Mouse (Mus musculus) Patski (cell line): ENCODE measurements at regions not wholly inside any gene's neighbourhood (a gene's known extent, or its start where the extent isn't known, plus 50 kb on each side); places are given as distances from the start of the nearest gene placed in this dataset.
"Not testable (repeated sequence)": the region's sequence is repeated elsewhere in the genome, so short reads cannot be mapped to it uniquely, and the experiment has no call there.

Source experiments
- ATAC-seq: fragments of 100-300 bp; one replicate; pipeline ENCODE4 v1.8.0; 2021
- CTCF ChIA-PET: fragments of 350-600 bp; sonication (Branson Sonifier 250); formaldehyde crosslinking; loops from one replicate; lab custom pipeline; 2022; ENCODE audit warnings: inconsistent platforms; lab: Charles Lee
- POLR2A ChIA-PET: fragments of 350-600 bp; sonication (Branson Sonifier 250); formaldehyde crosslinking; loops from one replicate; lab custom pipeline; 2022; ENCODE audit warnings: antibody characterized with exemption, inconsistent platforms; lab: Charles Lee
- DNase-seq: peaks from one replicate; pipeline ENCODE4 v3.0.0-alpha.2; 2011; ENCODE audit warnings: low read depth, low spot score
- H3K27me3 ChIP-seq: fragments of 371-371 bp; one replicate; pipeline ENCODE4 v1.5.1; 2021
- CTCF ChIP-seq: fragments of 100-300 bp; IDR thresholded peaks from one replicate; pipeline ENCODE4 v1.5.1; 2021
- in situ Hi-C: fragments of 300-500 bp; cut with MboI; formaldehyde crosslinking; loops from 3 replicates; pipeline ENCODE4 v1.11.1; 2018; ENCODE audit warnings: low pct_unique_long_range_greater_than_20kb, mixed read lengths

GRCm38 (mm10) chr1:143265216-143265615, 375.2 kb upstream of the B3galt2 start:
- POLR2A ChIA-PET, result no interaction called here
- ATAC-seq (no peak), DNase-seq (no peak)

GRCm38 (mm10) chr1:143286274-143286967, 354.0 kb upstream of the B3galt2 start:
- H3K27me3 ChIP-seq, result no peaks in the 10 kb centered on the region
- no peak for ATAC-seq
- ChIA-PET POLR2A (no interaction called here), CTCF (no interaction called here)
- in situ Hi-C loops, result no loop called here
- no peak for TF ChIP-seq CTCF
- no peak for DNase-seq

More at GRCm38 (mm10) chr1:143265216-143265615, 375.2 kb upstream of the B3galt2 start:
- no peak for TF ChIP-seq CTCF
- no peaks in the 10 kb centered on the region for H3K27me3 ChIP-seq
- in situ Hi-C loops, result no loop called here
- CTCF ChIA-PET, result no interaction called here

- H3K27me3 ChIP-seq, result no peaks in the 10 kb centered on the region
- DNase-seq, result no peak
- no peak for TF ChIP-seq CTCF
- CTCF ChIA-PET, result interaction anchor here (0.8 kb wide), 1 partner anchor 9 kb away, joined by 3 read pairs; no protein-coding TSS in a partner anchor
- ATAC-seq, result no peak
- POLR2A ChIA-PET, result no interaction called here
- in situ Hi-C loops, result no loop called here
These were observed 353.0 kb upstream of the B3galt2 start for GRCm38 (mm10) chr1:143287448-143287847.

GRCm38 (mm10) chr1:143296555-143296954, 343.9 kb upstream of the B3galt2 start:
- no peak for TF ChIP-seq CTCF
- no peaks in the 10 kb centered on the region for H3K27me3 ChIP-seq
- in situ Hi-C loops, result no loop called here
- POLR2A ChIA-PET, result interaction anchor here (0.6 kb wide), 1 partner anchor 282 kb away, joined by 3 read pairs; no protein-coding TSS in a partner anchor
- CTCF ChIA-PET, result interaction anchor here (0.9 to 2.2 kb wide), 2 partner anchors 9 to 90 kb away, joined by 3 to 6 read pairs; no protein-coding TSS in a partner anchor
- DNase-seq, result peak; percentile 25
- peak; percentile 92 for ATAC-seq

GRCm38 (mm10) chr1:143307379-143307778, 333.1 kb upstream of the B3galt2 start:
- TF ChIP-seq CTCF, result no peak
- no peak for ATAC-seq
- ChIA-PET POLR2A (no interaction called here), CTCF (no interaction called here)
- in situ Hi-C loops, result no loop called here
- H3K27me3 ChIP-seq, result no peaks in the 10 kb centered on the region
- DNase-seq, result no peak

- no peak for ATAC-seq
- in situ Hi-C loops, result no loop called here
- POLR2A ChIA-PET, result no interaction called here
- no peak for DNase-seq
- CTCF ChIA-PET, result interaction anchor here (1.5 kb wide), 1 partner anchor 22 kb away, joined by 3 read pairs; no protein-coding TSS in a partner anchor
- TF ChIP-seq CTCF, result no peak
- H3K27me3 ChIP-seq, result no peaks in the 10 kb centered on the region
These were observed 322.1 kb upstream of the B3galt2 start for GRCm38 (mm10) chr1:143318381-143318780.

- ChIA-PET CTCF (no interaction called here), POLR2A (no interaction called here)
- no peak for TF ChIP-seq CTCF
- H3K27me3 ChIP-seq, result no peaks in the 10 kb centered on the region
- in situ Hi-C loops, result no loop called here
- DNase-seq (no peak), ATAC-seq (no peak)
These were observed 320.9 kb upstream of the B3galt2 start for GRCm38 (mm10) chr1:143319568-143319967.

- CTCF ChIA-PET, result no interaction called here
- no peak for ATAC-seq
- in situ Hi-C loops, result no loop called here
- H3K27me3 ChIP-seq, result no peaks in the 10 kb centered on the region
- DNase-seq, result no peak
- no peak for TF ChIP-seq CTCF
- POLR2A ChIA-PET, result no interaction called here
These were observed 289.1 kb upstream of the B3galt2 start for GRCm38 (mm10) chr1:143351388-143351787.

- CTCF ChIA-PET, H3K27me3 ChIP-seq, POLR2A ChIA-PET, in situ Hi-C loops, DNase-seq, ATAC-seq: not testable (repeated sequence)
These were observed 280.2 kb upstream of the B3galt2 start for GRCm38 (mm10) chr1:143360256-143360655.

GRCm38 (mm10) chr1:143391851-143392250, 248.6 kb upstream of the B3galt2 start:
- DNase-seq (peak; percentile 47), ATAC-seq (peak; percentile 73)
- in situ Hi-C loops, result no loop called here
- ChIA-PET POLR2A (no interaction called here), CTCF (interaction anchor here (0.7 kb wide), 1 partner anchor 64 kb away, joined by 3 read pairs; no protein-coding TSS in a partner anchor)
- TF ChIP-seq CTCF, result no peak
- no peaks in the 10 kb centered on the region for H3K27me3 ChIP-seq
